Mouse (Mus musculus) frontal cortex, postnatal 36 days (tissue): Measurements from ENCODE around the gene Gm20388.

ENCODE experiments used
- DNase-seq, 2 experiments: peaks; one replicate each; pipeline ENCODE4 v3.0.0; 2022; ENCODE audit warnings: low spot score in 2 of 2

Gm20388 gene

GRCm38 (mm10) chr8:122896317-122896716 is 2985.7 kb downstream of the Gm20388 start:
- no peak for DNase-seq

GRCm38 (mm10) chr8:122897200-122897599 is 2986.6 kb downstream of the Gm20388 start:
- DNase-seq, result peak in 1 of 2 experiments; percentile 38

- no peak for DNase-seq
Measured at GRCm38 (mm10) chr8:122898018-122898417, 2987.4 kb downstream of the Gm20388 start.

- DNase-seq, result no peak
Measured at GRCm38 (mm10) chr8:122898473-122898872, 2987.8 kb downstream of the Gm20388 start.

- DNase-seq, result no peak
Measured at GRCm38 (mm10) chr8:122899085-122899484, 2988.4 kb downstream of the Gm20388 start.

GRCm38 (mm10) chr8:122901476-122901875 is 2990.8 kb downstream of the Gm20388 start:
- peak in 1 of 2 experiments; percentile 19 for DNase-seq

GRCm38 (mm10) chr8:122901892-122902515 is 2991.4 kb downstream of the Gm20388 start:
- DNase-seq, result peak in 1 of 2 experiments; percentile 29

- no peak for DNase-seq
Measured at GRCm38 (mm10) chr8:122902581-122902980, 2991.9 kb downstream of the Gm20388 start.

- no peak for DNase-seq
Measured at GRCm38 (mm10) chr8:122903002-122903401, 2992.4 kb downstream of the Gm20388 start.

GRCm38 (mm10) chr8:122904496-122904895 is 2993.9 kb downstream of the Gm20388 start:
- no peak for DNase-seq

- DNase-seq, result no peak
Measured at GRCm38 (mm10) chr8:122905346-122905745, 2994.7 kb downstream of the Gm20388 start.

- peak; percentile 92 to 94 for DNase-seq
Measured at GRCm38 (mm10) chr8:122906463-122907021, 2995.9 kb downstream of the Gm20388 start.

- no peak for DNase-seq
Measured at GRCm38 (mm10) chr8:122912150-122912549, 3001.5 kb downstream of the Gm20388 start.

- DNase-seq, result no peak
Measured at GRCm38 (mm10) chr8:122912871-122913270, 3002.2 kb downstream of the Gm20388 start.

- no peak for DNase-seq
Measured at GRCm38 (mm10) chr8:122916766-122917165, 3006.1 kb downstream of the Gm20388 start.

- peak in 1 of 2 experiments; percentile 44 for DNase-seq
Measured at GRCm38 (mm10) chr8:122917531-122918392, 3007.1 kb downstream of the Gm20388 start.

- no peak for DNase-seq
Measured at GRCm38 (mm10) chr8:122918438-122919107, 3007.9 kb downstream of the Gm20388 start.

- no peak for DNase-seq
Measured at GRCm38 (mm10) chr8:122920890-122921289, 3010.2 kb downstream of the Gm20388 start.

GRCm38 (mm10) chr8:122922945-122923344 is 3012.3 kb downstream of the Gm20388 start:
- DNase-seq, result no peak

- DNase-seq, result no peak
Measured at GRCm38 (mm10) chr8:122923431-122924090, 3012.9 kb downstream of the Gm20388 start.

- DNase-seq, result no peak
Measured at GRCm38 (mm10) chr8:122924091-122924490, 3013.4 kb downstream of the Gm20388 start.
